Mouse (Mus musculus): ENCODE results near the gene Slc4a7. TPM values are rescaled to one million over a fixed set of nuclear protein-coding genes. Genes with fewer than 3 reads are reported as not detected.
A peak's percentile ranks its signal among the peaks of the same experiment; 100 is the strongest.

The Slc4a7 gene
- total and polyA plus RNA-seq, 2 experiments from 2014 or later = 20.8 to 27.5 TPM

- Histone ChIP-seq H3K27ac (no peak overlapping the region), H3K4me2 (ENCODE audit: low read depth, low read length) (no peak overlapping the region), H3K4me3 (ENCODE audit: low read length) (no peak overlapping the region), H3K9me3 (ENCODE audit: low read length) (no peaks in the 10 kb centered on the region), H3K9ac (replicated peaks; ENCODE audit: low read length) (no peak overlapping the region), H3K36me3 (ENCODE audit: insufficient read depth, low read length) (no peaks in the 10 kb centered on the region), H3K4me1 (ENCODE audit: insufficient read depth, low read length) (peaks cover 12% of the 10 kb centered on the region; the same call in 1 of the 2 replicates), H3K27me3 (ENCODE audit: insufficient read depth, low read length) (no peaks in the 10 kb centered on the region)
- DNase-seq (ENCODE audit: low spot score) = no peak
- no peak for ATAC-seq
- no peak for TF ChIP-seq CTCF (IDR thresholded peaks at IDR 0.05; ENCODE audit: low read depth)
- WGBS = 91% methylated on average over 1 of the region's 1 CpGs
Measured at GRCm38 (mm10) chr14:14709021-14709420, 6.9 kb downstream of the Slc4a7 start.

- peak; percentile 43 for DNase-seq (ENCODE audit: low spot score)
- H3K36me3 ChIP-seq (ENCODE audit: insufficient read depth, low read length) = no peaks in the 10 kb centered on the region
- H3K9me3 ChIP-seq (ENCODE audit: low read length) = no peaks in the 10 kb centered on the region
- H3K4me1 ChIP-seq (ENCODE audit: insufficient read depth, low read length) = no peaks in the 10 kb centered on the region
- H3K4me2 ChIP-seq (ENCODE audit: low read depth, low read length) = no peak overlapping the region
- no peak overlapping the region for H3K27ac ChIP-seq
- peak; percentile 57 for TF ChIP-seq CTCF (IDR thresholded peaks at IDR 0.05; ENCODE audit: low read depth)
- no peaks in the 10 kb centered on the region for H3K27me3 ChIP-seq (ENCODE audit: insufficient read depth, low read length)
- no peak overlapping the region for H3K9ac ChIP-seq (replicated peaks; ENCODE audit: low read length)
- H3K4me3 ChIP-seq (ENCODE audit: low read length) = no peak overlapping the region
- no peak for ATAC-seq
Measured at GRCm38 (mm10) chr14:14714130-14714529, 12.1 kb downstream of the Slc4a7 start.

- Histone ChIP-seq H3K4me3 (ENCODE audit: low read length) (no peak overlapping the region), H3K9me3 (ENCODE audit: low read length) (no peaks in the 10 kb centered on the region), H3K9ac (replicated peaks; ENCODE audit: low read length) (no peak overlapping the region), H3K27ac (no peak overlapping the region), H3K27me3 (ENCODE audit: insufficient read depth, low read length) (no peaks in the 10 kb centered on the region), H3K4me1 (ENCODE audit: insufficient read depth, low read length) (no peaks in the 10 kb centered on the region), H3K36me3 (ENCODE audit: insufficient read depth, low read length) (no peaks in the 10 kb centered on the region), H3K4me2 (ENCODE audit: low read depth, low read length) (no peak overlapping the region)
- no peak for TF ChIP-seq CTCF (IDR thresholded peaks at IDR 0.05; ENCODE audit: low read depth)
- 89% methylated on average over 2 of the region's 2 CpGs for WGBS
- ATAC-seq = no peak
- no peak for DNase-seq (ENCODE audit: low spot score)
Measured at GRCm38 (mm10) chr14:14715794-14716193, 13.7 kb downstream of the Slc4a7 start.

GRCm38 (mm10) chr14:14716843-14717242 lies 14.8 kb downstream of the Slc4a7 start:
- ATAC-seq = no peak
- no peak overlapping the region for H3K9ac ChIP-seq (replicated peaks; ENCODE audit: low read length)
- no peaks in the 10 kb centered on the region for H3K36me3 ChIP-seq (ENCODE audit: insufficient read depth, low read length)
- H3K4me1 ChIP-seq (ENCODE audit: insufficient read depth, low read length) = no peaks in the 10 kb centered on the region
- no peak overlapping the region for H3K4me3 ChIP-seq (ENCODE audit: low read length)
- H3K4me2 ChIP-seq (ENCODE audit: low read depth, low read length) = no peak overlapping the region
- no peak for TF ChIP-seq CTCF (IDR thresholded peaks at IDR 0.05; ENCODE audit: low read depth)
- 84% methylated on average over 6 of the region's 6 CpGs for WGBS
- no peaks in the 10 kb centered on the region for H3K9me3 ChIP-seq (ENCODE audit: low read length)
- DNase-seq (ENCODE audit: low spot score) = no peak
- H3K27me3 ChIP-seq (ENCODE audit: insufficient read depth, low read length) = no peaks in the 10 kb centered on the region
- no peak overlapping the region for H3K27ac ChIP-seq

- TF ChIP-seq CTCF (IDR thresholded peaks at IDR 0.05; ENCODE audit: low read depth) = no peak
- Histone ChIP-seq H3K4me3 (ENCODE audit: low read length) (no peak overlapping the region), H3K27me3 (ENCODE audit: insufficient read depth, low read length) (no peaks in the 10 kb centered on the region), H3K9me3 (ENCODE audit: low read length) (no peaks in the 10 kb centered on the region), H3K4me2 (ENCODE audit: low read depth, low read length) (no peak overlapping the region), H3K9ac (replicated peaks; ENCODE audit: low read length) (no peak overlapping the region), H3K4me1 (ENCODE audit: insufficient read depth, low read length) (no peaks in the 10 kb centered on the region), H3K36me3 (ENCODE audit: insufficient read depth, low read length) (no peaks in the 10 kb centered on the region), H3K27ac (no peak overlapping the region)
- DNase-seq (ENCODE audit: low spot score) (no peak), ATAC-seq (no peak)
- 96% methylated on average over 4 of the region's 4 CpGs for WGBS
Measured at GRCm38 (mm10) chr14:14718556-14718955, 16.5 kb downstream of the Slc4a7 start.

GRCm38 (mm10) chr14:14781169-14781568 lies 79.1 kb downstream of the Slc4a7 start:
- no peak overlapping the region for H3K4me2 ChIP-seq (ENCODE audit: low read depth, low read length)
- H3K4me3 ChIP-seq (ENCODE audit: low read length) = no peak overlapping the region
- H3K27me3 ChIP-seq (ENCODE audit: insufficient read depth, low read length) = no peaks in the 10 kb centered on the region
- H3K36me3 ChIP-seq (ENCODE audit: insufficient read depth, low read length) = peaks cover 10% of the 10 kb centered on the region; the same call in 1 of the 2 replicates
- no peak overlapping the region for H3K27ac ChIP-seq
- H3K9me3 ChIP-seq (ENCODE audit: low read length) = no peaks in the 10 kb centered on the region
- no peaks in the 10 kb centered on the region for H3K4me1 ChIP-seq (ENCODE audit: insufficient read depth, low read length)
- DNase-seq (ENCODE audit: low spot score) (no peak), ATAC-seq (no peak)
- WGBS = 84% methylated on average over 2 of the region's 2 CpGs
- H3K9ac ChIP-seq (replicated peaks; ENCODE audit: low read length) = no peak overlapping the region
- TF ChIP-seq CTCF (IDR thresholded peaks at IDR 0.05; ENCODE audit: low read depth) = no peak

- H3K9ac ChIP-seq (replicated peaks; ENCODE audit: low read length) = no peak overlapping the region
- no peak overlapping the region for H3K27ac ChIP-seq
- 96% methylated on average over 1 of the region's 1 CpGs for WGBS
- H3K36me3 ChIP-seq (ENCODE audit: insufficient read depth, low read length) = peaks cover 10% of the 10 kb centered on the region; the same call in 1 of the 2 replicates
- ATAC-seq (no peak), DNase-seq (ENCODE audit: low spot score) (no peak)
- H3K4me2 ChIP-seq (ENCODE audit: low read depth, low read length) = no peak overlapping the region
- H3K4me3 ChIP-seq (ENCODE audit: low read length) = no peak overlapping the region
- H3K27me3 ChIP-seq (ENCODE audit: insufficient read depth, low read length) = no peaks in the 10 kb centered on the region
- no peaks in the 10 kb centered on the region for H3K4me1 ChIP-seq (ENCODE audit: insufficient read depth, low read length)
- TF ChIP-seq CTCF (IDR thresholded peaks at IDR 0.05; ENCODE audit: low read depth) = no peak
- H3K9me3 ChIP-seq (ENCODE audit: low read length) = no peaks in the 10 kb centered on the region
Measured at GRCm38 (mm10) chr14:14784223-14784622, 82.1 kb downstream of the Slc4a7 start.

All from hindbrain, postnatal 0 days (tissue).